Mouse (Mus musculus): ENCODE measurements at regions not wholly inside any gene's neighbourhood (a gene's known extent, or its start where the extent isn't known, plus 50 kb on each side); places are given as distances from the start of the nearest gene placed in this dataset.

DNA sequence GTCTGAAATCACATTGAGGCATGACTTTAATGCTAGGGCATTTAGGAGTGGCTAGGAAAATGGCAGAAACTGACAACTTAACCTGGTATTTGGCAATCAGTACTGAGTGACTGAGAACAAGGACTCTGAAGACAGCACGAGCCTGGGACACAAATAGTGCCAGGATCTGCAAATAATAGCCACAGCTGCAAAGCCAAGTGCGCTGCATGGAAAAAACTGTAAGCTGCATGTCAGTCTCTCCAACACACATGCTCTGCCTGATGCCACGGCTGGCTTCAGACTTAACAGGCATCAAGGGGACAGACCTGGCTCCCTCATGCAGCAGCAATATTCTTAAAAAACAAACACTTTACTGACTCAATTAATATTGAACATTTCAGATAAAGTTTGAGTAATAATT, 530.7 kb downstream of the Etv1 start:
- no peaks in the 10 kb centered on the region for H3K4me1 ChIP-seq (replicated peaks; ENCODE audit: control insufficient read depth in 2 of 2, insufficient read depth in 2 of 2, low read length in 1 of 2)
- no peaks in the 10 kb centered on the region for H3K36me3 ChIP-seq (replicated peaks; ENCODE audit: control insufficient read depth, insufficient read depth, low read depth)
- H3K9ac ChIP-seq (replicated peaks), result no peak overlapping the region
- no peaks in the 10 kb centered on the region for H3K9me3 ChIP-seq (ENCODE audit: control insufficient read depth, low read length)
- H3K27me3 ChIP-seq (ENCODE audit: control insufficient read depth, insufficient read depth, low read length), result no peaks in the 10 kb centered on the region
- no peak for DNase-seq (ENCODE audit: low read depth in 3 of 3, low spot score in 3 of 3)
- ATAC-seq (ENCODE audit: insufficient read depth), result no peak
- WGBS (ENCODE audit: insufficient replicate concordance), result 55% methylated on average over 3 of the region's 3 CpGs
- no peak overlapping the region for H3K4me2 ChIP-seq (ENCODE audit: low read depth)
- TF ChIP-seq EP300 (IDR thresholded peaks at IDR 0.05; ENCODE audit: low read depth) (no peak), CTCF (IDR thresholded peaks at IDR 0.05; ENCODE audit: low read depth) (no peak)
- no peak overlapping the region for H3K4me3 ChIP-seq (ENCODE audit: insufficient read depth in 1 of 2, low read depth in 2 of 2, low read length in 2 of 2)
- no peak overlapping the region for H3K27ac ChIP-seq

DNA sequence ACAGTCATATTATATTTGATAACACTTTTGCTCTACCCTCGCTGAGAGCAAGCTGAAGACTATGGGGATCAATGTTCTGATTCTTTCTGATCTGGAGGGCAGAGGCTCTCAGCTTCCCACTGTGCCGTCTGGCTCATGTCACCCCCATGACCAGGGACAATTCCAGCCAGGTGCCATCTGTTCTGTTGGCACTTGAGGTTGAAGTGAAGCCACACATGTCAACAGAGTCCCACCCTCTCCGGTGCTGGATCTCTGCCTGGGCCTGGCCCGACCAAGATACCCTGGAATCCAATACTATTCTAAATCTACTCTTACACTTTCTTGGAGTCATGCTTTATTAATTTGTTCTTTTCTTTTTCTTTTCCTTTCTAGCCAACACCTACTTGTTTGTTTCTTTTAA, 538.0 kb downstream of the Etv1 start:
- DNase-seq (ENCODE audit: low read depth in 3 of 3, low spot score in 3 of 3) (no peak), ATAC-seq (ENCODE audit: insufficient read depth) (no peak)
- H3K36me3 ChIP-seq (replicated peaks; ENCODE audit: control insufficient read depth, insufficient read depth, low read depth), result no peaks in the 10 kb centered on the region
- no peak for TF ChIP-seq CTCF (IDR thresholded peaks at IDR 0.05; ENCODE audit: low read depth)
- TF ChIP-seq EP300 (IDR thresholded peaks at IDR 0.05; ENCODE audit: low read depth), result no peak
- H3K4me2 ChIP-seq (ENCODE audit: low read depth), result no peak overlapping the region
- H3K4me1 ChIP-seq (replicated peaks; ENCODE audit: control insufficient read depth in 2 of 2, insufficient read depth in 2 of 2, low read length in 1 of 2), result no peaks in the 10 kb centered on the region
- no peak overlapping the region for H3K4me3 ChIP-seq (ENCODE audit: insufficient read depth in 1 of 2, low read depth in 2 of 2, low read length in 2 of 2)
- WGBS (ENCODE audit: insufficient replicate concordance), result 57% methylated on average over 4 of the region's 4 CpGs
- H3K9me3 ChIP-seq (ENCODE audit: control insufficient read depth, low read length), result no peaks in the 10 kb centered on the region
- no peaks in the 10 kb centered on the region for H3K27me3 ChIP-seq (ENCODE audit: control insufficient read depth, insufficient read depth, low read length)
- no peak overlapping the region for H3K27ac ChIP-seq
- no peak overlapping the region for H3K9ac ChIP-seq (replicated peaks)

GRCm38 (mm10) chr12:39321453-39321852, 542.3 kb downstream of the Etv1 start:
- no peak for ATAC-seq (ENCODE audit: insufficient read depth)
- no peak overlapping the region for H3K9ac ChIP-seq (replicated peaks)
- no peak overlapping the region for H3K4me3 ChIP-seq (ENCODE audit: insufficient read depth in 1 of 2, low read depth in 2 of 2, low read length in 2 of 2)
- H3K27ac ChIP-seq, result no peak overlapping the region
- H3K36me3 ChIP-seq (replicated peaks; ENCODE audit: control insufficient read depth, insufficient read depth, low read depth), result no peaks in the 10 kb centered on the region
- TF ChIP-seq EP300 (IDR thresholded peaks at IDR 0.05; ENCODE audit: low read depth), result no peak
- WGBS (ENCODE audit: insufficient replicate concordance), result 27% methylated on average over 1 of the region's 1 CpGs
- no peaks in the 10 kb centered on the region for H3K27me3 ChIP-seq (ENCODE audit: control insufficient read depth, insufficient read depth, low read length)
- no peaks in the 10 kb centered on the region for H3K9me3 ChIP-seq (ENCODE audit: control insufficient read depth, low read length)
- DNase-seq (ENCODE audit: low read depth in 3 of 3, low spot score in 3 of 3), result no peak
- no peak overlapping the region for H3K4me2 ChIP-seq (ENCODE audit: low read depth)
- H3K4me1 ChIP-seq (replicated peaks; ENCODE audit: control insufficient read depth in 2 of 2, insufficient read depth in 2 of 2, low read length in 1 of 2), result no peaks in the 10 kb centered on the region

- Histone ChIP-seq H3K9me3 (ENCODE audit: control insufficient read depth, low read length) (no peaks in the 10 kb centered on the region), H3K27ac (no peak overlapping the region), H3K4me2 (ENCODE audit: low read depth) (no peak overlapping the region), H3K27me3 (ENCODE audit: control insufficient read depth, insufficient read depth, low read length) (no peaks in the 10 kb centered on the region), H3K4me3 (ENCODE audit: insufficient read depth in 1 of 2, low read depth in 2 of 2, low read length in 2 of 2) (no peak overlapping the region), H3K9ac (replicated peaks) (no peak overlapping the region), H3K4me1 (replicated peaks; ENCODE audit: control insufficient read depth in 2 of 2, insufficient read depth in 2 of 2, low read length in 1 of 2) (no peaks in the 10 kb centered on the region), H3K36me3 (replicated peaks; ENCODE audit: control insufficient read depth, insufficient read depth, low read depth) (no peaks in the 10 kb centered on the region)
- no peak for DNase-seq (ENCODE audit: low read depth in 3 of 3, low spot score in 3 of 3)
- WGBS (ENCODE audit: insufficient replicate concordance), result 63% methylated on average over 7 of the region's 7 CpGs
- ATAC-seq (ENCODE audit: insufficient read depth), result no peak
- TF ChIP-seq CTCF (IDR thresholded peaks at IDR 0.05; ENCODE audit: low read depth) (no peak), EP300 (IDR thresholded peaks at IDR 0.05; ENCODE audit: low read depth) (no peak)
Observed at GRCm38 (mm10) chr12:39326157-39326556, 547.0 kb downstream of the Etv1 start.

DNA sequence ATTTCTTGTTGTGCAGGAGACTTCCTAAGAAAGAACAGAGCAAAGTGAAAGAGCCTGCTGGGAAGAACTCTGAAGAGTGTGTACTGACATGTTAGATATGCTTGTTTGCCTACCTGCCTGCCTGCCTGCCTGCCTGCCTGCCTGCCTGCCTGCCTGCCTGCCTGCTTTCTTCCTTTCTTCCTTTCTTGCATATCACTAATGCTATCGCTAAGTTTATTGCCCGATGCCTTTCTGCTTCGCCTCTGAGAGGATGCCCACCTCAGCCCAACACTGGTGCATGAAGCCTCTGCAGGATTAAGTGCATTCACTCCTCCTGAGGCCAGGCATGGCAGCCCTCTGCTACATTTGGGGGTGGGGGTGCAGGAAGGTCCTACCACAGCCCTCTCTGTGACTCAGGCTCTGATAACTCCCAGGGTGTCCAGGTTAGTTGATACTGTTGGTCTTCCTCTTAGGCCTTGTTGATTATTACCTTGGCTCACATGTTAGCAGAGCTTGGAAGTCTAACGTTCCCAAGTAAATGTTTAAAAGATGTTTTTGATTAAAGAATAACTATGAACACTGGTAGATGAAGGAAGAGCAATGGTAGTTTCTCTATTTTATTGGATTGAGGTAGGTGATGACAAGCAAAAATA, 547.6 kb downstream of the Etv1 start:
- 66% methylated on average over 4 of the region's 4 CpGs for WGBS (ENCODE audit: insufficient replicate concordance)
- no peak for DNase-seq (ENCODE audit: low read depth in 3 of 3, low spot score in 3 of 3)

More for the DNA sequence above, 547.6 kb downstream of the Etv1 start:
- H3K27me3 ChIP-seq (ENCODE audit: control insufficient read depth, insufficient read depth, low read length), result no peaks in the 10 kb centered on the region
- H3K4me1 ChIP-seq (replicated peaks; ENCODE audit: control insufficient read depth in 2 of 2, insufficient read depth in 2 of 2, low read length in 1 of 2), result no peaks in the 10 kb centered on the region
- no peak overlapping the region for H3K27ac ChIP-seq
- no peaks in the 10 kb centered on the region for H3K9me3 ChIP-seq (ENCODE audit: control insufficient read depth, low read length)
- H3K4me3 ChIP-seq (ENCODE audit: insufficient read depth in 1 of 2, low read depth in 2 of 2, low read length in 2 of 2), result no peak overlapping the region
- TF ChIP-seq EP300 (IDR thresholded peaks at IDR 0.05; ENCODE audit: low read depth), result no peak
- TF ChIP-seq CTCF (IDR thresholded peaks at IDR 0.05; ENCODE audit: low read depth), result no peak
- no peak overlapping the region for H3K4me2 ChIP-seq (ENCODE audit: low read depth)
- no peaks in the 10 kb centered on the region for H3K36me3 ChIP-seq (replicated peaks; ENCODE audit: control insufficient read depth, insufficient read depth, low read depth)
- no peak overlapping the region for H3K9ac ChIP-seq (replicated peaks)
- ATAC-seq (ENCODE audit: insufficient read depth), result no peak

Measured in liver, embryonic 14.5 days (tissue).